Mouse (Mus musculus): ENCODE measurements around the gene Fbxw11. TPM values are rescaled to one million over a fixed set of nuclear protein-coding genes. Genes with fewer than 3 reads are reported as not detected.

The Fbxw11 gene
- polyA plus RNA-seq, 1 experiment from 2014 or later = 119 TPM

DNA sequence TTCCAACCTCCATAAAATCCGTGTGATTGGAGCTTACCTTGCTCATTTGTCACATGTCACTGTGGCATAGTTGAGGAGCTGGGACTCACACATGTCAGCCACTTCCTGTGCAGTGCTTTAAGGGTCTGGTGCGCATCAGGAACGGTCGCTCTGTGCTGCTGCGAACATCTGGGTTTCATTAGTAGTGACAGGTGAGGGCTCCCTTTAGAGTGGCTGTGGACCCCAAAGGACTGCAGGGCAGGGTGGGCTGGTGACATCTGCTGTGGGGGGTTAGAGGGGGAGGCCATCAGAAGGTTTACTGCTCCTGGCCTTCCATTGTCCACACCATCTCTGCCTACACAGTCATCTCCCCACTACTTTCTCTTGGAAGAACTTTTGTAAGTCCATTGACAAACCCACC is 101.4 kb downstream of the Fbxw11 start:
- H3K36me3 ChIP-seq (ENCODE audit: control insufficient read depth, insufficient read depth, low read length) = peaks cover 33% of the 10 kb centered on the region
- 87% methylated on average over 5 of the region's 5 CpGs for WGBS

DNA sequence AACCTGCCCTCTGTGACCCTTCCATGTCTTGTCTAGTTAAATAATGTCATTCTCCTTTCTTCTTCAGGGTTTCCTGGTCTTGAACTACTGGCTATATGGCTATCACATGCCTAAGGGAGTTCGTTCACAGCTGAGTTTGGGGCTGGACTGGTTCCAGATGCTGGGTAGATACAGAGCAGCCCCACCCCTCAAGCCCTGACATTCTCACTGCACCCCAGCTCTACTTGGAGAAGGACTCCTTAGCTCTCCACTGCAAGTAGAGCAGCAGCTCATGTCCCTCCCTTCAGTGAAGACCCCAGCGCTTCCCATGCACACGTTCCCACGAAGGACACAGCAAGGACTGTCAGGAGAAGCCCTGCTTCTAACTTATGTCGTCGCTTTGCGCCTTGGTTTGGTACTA is 101.9 kb downstream of the Fbxw11 start:
- peaks cover 33% of the 10 kb centered on the region for H3K36me3 ChIP-seq (ENCODE audit: control insufficient read depth, insufficient read depth, low read length)
- H3K9ac ChIP-seq (ENCODE audit: low read depth, low read length) = no peak overlapping the region
- ATAC-seq = no peak
- no peaks in the 10 kb centered on the region for H3K27me3 ChIP-seq (ENCODE audit: control insufficient read depth, insufficient read depth, low read depth, low read length)
- no peaks in the 10 kb centered on the region for H3K4me1 ChIP-seq (ENCODE audit: control insufficient read depth, insufficient read depth, low read length)
- no peak overlapping the region for H3K27ac ChIP-seq (ENCODE audit: low read length)
- H3K4me3 ChIP-seq (ENCODE audit: low read depth, low read length) = no peak overlapping the region
- H3K4me2 ChIP-seq (ENCODE audit: low read length) = no peak overlapping the region
- 93% methylated on average over 7 of the region's 7 CpGs for WGBS
- no peaks in the 10 kb centered on the region for H3K9me3 ChIP-seq (replicated peaks; ENCODE audit: control insufficient read depth, low read length, poor library complexity, severe bottlenecking)

More for the DNA sequence above, 101.4 kb downstream of the Fbxw11 start:
- no peak overlapping the region for H3K27ac ChIP-seq (ENCODE audit: low read length)
- H3K27me3 ChIP-seq (ENCODE audit: control insufficient read depth, insufficient read depth, low read depth, low read length) = no peaks in the 10 kb centered on the region
- no peak overlapping the region for H3K4me3 ChIP-seq (ENCODE audit: low read depth, low read length)
- no peak overlapping the region for H3K4me2 ChIP-seq (ENCODE audit: low read length)
- H3K9me3 ChIP-seq (replicated peaks; ENCODE audit: control insufficient read depth, low read length, poor library complexity, severe bottlenecking) = no peaks in the 10 kb centered on the region
- no peak overlapping the region for H3K9ac ChIP-seq (ENCODE audit: low read depth, low read length)
- H3K4me1 ChIP-seq (ENCODE audit: control insufficient read depth, insufficient read depth, low read length) = no peaks in the 10 kb centered on the region
- ATAC-seq = no peak

DNA sequence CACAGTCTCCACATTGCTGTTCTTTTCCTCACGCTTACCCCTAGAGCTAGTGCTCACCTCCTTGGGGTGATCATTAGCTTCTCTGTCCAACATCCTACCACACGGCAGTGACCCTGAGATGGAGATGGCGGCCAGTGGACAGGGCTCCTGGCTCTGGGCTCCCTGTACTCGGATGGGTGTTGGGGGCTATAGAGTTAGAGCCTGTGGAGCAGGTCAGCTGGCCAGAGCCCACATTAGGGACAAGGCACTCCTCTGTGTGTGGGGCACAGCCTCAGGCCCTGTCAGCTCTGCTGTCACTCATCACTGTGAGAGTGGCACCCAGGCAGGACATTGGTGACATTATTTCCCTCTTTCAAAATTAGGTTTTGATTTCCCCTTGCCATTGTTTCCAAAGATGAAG is 102.9 kb downstream of the Fbxw11 start:
- Histone ChIP-seq H3K36me3 (ENCODE audit: control insufficient read depth, insufficient read depth, low read length) (peaks cover 29% of the 10 kb centered on the region), H3K27ac (ENCODE audit: low read length) (no peak overlapping the region), H3K4me3 (ENCODE audit: low read depth, low read length) (no peak overlapping the region), H3K9me3 (replicated peaks; ENCODE audit: control insufficient read depth, low read length, poor library complexity, severe bottlenecking) (no peaks in the 10 kb centered on the region), H3K4me1 (ENCODE audit: control insufficient read depth, insufficient read depth, low read length) (no peaks in the 10 kb centered on the region), H3K27me3 (ENCODE audit: control insufficient read depth, insufficient read depth, low read depth, low read length) (no peaks in the 10 kb centered on the region), H3K9ac (ENCODE audit: low read depth, low read length) (no peak overlapping the region), H3K4me2 (ENCODE audit: low read length) (no peak overlapping the region)
- no peak for ATAC-seq
- 90% methylated on average over 4 of the region's 4 CpGs for WGBS

DNA sequence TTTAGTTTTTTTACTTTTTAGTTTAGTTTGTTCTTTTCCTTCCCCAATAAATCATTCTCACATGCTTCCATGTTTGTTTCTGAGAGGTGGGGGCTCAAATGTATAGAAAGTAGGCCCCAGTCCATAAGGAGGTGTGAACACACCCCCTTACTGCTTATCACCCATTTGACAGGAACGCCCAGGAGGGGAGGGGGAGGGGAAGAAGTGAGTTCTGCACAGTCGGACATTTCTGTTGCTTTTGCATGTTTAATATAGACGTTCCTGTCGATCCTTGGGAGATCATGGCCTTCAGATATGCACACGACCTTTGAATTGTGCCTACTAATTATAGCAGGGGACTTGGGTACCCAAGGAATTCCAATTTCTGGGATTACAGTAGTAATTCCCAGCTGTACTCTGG is 103.5 kb downstream of the Fbxw11 start:
- Histone ChIP-seq H3K4me1 (ENCODE audit: control insufficient read depth, insufficient read depth, low read length) (no peaks in the 10 kb centered on the region), H3K9ac (ENCODE audit: low read depth, low read length) (no peak overlapping the region), H3K4me2 (ENCODE audit: low read length) (no peak overlapping the region), H3K27me3 (ENCODE audit: control insufficient read depth, insufficient read depth, low read depth, low read length) (no peaks in the 10 kb centered on the region), H3K9me3 (replicated peaks; ENCODE audit: control insufficient read depth, low read length, poor library complexity, severe bottlenecking) (no peaks in the 10 kb centered on the region), H3K36me3 (ENCODE audit: control insufficient read depth, insufficient read depth, low read length) (peaks cover 27% of the 10 kb centered on the region), H3K4me3 (ENCODE audit: low read depth, low read length) (no peak overlapping the region), H3K27ac (ENCODE audit: low read length) (no peak overlapping the region)
- no peak for ATAC-seq
- WGBS = 75% methylated on average over 5 of the region's 5 CpGs

DNA sequence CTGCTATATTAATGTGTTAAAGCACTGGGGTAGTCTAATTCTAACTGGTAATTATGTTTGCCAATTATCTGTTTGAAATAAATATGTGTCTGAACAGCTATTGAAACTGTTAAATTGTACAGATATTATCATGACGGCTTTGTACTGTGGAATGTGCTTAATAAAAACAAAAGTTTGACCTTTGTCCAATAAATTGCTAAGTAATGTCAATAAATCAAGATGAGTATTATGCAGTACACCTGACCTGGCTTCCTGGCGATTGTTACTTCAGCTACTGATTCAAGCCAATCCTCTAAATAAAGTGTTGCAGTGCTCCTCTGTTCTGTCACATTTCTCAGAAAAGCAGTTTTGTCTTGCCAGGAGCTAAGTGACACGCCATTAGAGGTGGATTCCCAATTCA is 104.0 kb downstream of the Fbxw11 start:
- 85% methylated on average over 3 of the region's 3 CpGs for WGBS
- no peaks in the 10 kb centered on the region for H3K9me3 ChIP-seq (replicated peaks; ENCODE audit: control insufficient read depth, low read length, poor library complexity, severe bottlenecking)
- no peaks in the 10 kb centered on the region for H3K4me1 ChIP-seq (ENCODE audit: control insufficient read depth, insufficient read depth, low read length)
- H3K27me3 ChIP-seq (ENCODE audit: control insufficient read depth, insufficient read depth, low read depth, low read length) = no peaks in the 10 kb centered on the region
- ATAC-seq = no peak
- no peak overlapping the region for H3K4me3 ChIP-seq (ENCODE audit: low read depth, low read length)
- H3K27ac ChIP-seq (ENCODE audit: low read length) = no peak overlapping the region
- no peak overlapping the region for H3K9ac ChIP-seq (ENCODE audit: low read depth, low read length)
- no peak overlapping the region for H3K4me2 ChIP-seq (ENCODE audit: low read length)
- peaks cover 23% of the 10 kb centered on the region for H3K36me3 ChIP-seq (ENCODE audit: control insufficient read depth, insufficient read depth, low read length)

DNA sequence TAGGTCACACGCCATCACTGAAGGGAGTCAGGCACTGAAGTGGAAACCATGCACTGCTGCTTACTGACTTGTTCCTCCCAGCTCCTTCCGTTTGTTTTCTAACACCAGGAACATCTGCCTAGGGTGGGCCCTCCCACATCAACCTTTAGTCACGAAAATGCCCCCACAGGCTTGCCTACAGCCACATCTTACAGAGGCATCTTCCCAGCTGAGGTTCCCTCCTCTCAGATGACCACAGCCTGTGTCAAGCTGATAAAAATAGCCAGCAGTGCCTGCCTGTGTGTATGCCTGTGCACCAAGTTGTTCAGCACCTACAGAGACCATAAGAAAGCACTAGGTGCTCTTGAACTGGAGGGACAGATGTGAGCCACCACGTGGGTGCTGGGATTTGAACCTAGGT is 106.3 kb downstream of the Fbxw11 start:
- Histone ChIP-seq H3K9me3 (replicated peaks; ENCODE audit: control insufficient read depth, low read length, poor library complexity, severe bottlenecking) (no peaks in the 10 kb centered on the region), H3K4me2 (ENCODE audit: low read length) (no peak overlapping the region), H3K27ac (ENCODE audit: low read length) (no peak overlapping the region), H3K27me3 (ENCODE audit: control insufficient read depth, insufficient read depth, low read depth, low read length) (no peaks in the 10 kb centered on the region), H3K9ac (ENCODE audit: low read depth, low read length) (no peak overlapping the region), H3K4me1 (ENCODE audit: control insufficient read depth, insufficient read depth, low read length) (no peaks in the 10 kb centered on the region), H3K36me3 (ENCODE audit: control insufficient read depth, insufficient read depth, low read length) (peaks cover 17% of the 10 kb centered on the region), H3K4me3 (ENCODE audit: low read depth, low read length) (no peak overlapping the region)
- 76% methylated on average over 4 of the region's 4 CpGs for WGBS
- ATAC-seq = no peak

DNA sequence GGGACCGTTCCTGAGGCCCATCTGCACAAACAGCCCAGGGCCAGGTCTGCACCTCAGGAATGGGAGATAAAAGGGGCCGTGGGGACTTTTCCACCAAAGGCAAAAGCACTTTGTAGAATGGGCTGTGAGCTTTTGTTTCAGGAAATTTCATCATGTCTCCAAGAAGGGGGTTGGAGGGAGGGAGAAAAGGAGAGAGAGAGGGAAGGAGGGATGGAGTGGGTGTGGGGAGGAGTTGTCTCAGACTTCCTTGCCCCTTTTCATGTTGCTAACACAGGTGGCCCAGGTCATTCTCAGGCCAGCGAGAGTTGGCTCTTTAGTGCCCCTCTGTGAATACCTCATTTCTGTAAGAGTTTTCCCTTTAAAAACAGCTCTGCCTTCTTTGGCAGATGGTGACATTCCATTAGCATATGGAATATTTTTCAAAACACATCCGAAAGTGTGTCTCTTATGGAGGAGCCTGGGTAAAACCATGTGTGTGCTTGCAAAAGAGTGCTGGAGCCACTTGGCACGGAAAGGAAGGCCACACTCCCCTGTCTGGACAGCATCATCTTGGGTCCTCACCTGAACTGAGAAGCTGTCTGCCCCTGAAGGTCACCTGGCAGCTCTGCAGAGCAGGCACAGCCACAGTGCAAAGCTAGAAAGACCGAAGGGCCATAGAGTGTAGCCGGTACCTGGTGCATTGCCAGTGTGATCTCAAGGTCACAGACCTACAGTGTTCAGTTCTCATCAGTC is 109.5 kb downstream of the Fbxw11 start:
- H3K27ac ChIP-seq (ENCODE audit: low read length) = no peak overlapping the region

DNA sequence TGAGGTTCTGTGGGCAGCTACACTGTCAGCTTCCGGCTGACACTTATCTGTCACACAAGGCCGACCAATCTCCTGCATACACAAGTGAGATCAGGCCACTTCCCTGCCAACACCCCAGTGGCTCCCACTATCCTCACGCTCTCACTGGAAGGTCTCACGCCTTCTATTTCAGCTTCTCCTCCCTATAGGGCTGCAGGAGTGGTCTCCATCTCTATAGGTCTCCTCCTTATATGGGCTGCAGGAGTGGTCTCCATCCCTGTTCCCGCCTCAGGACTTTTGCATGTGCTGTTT is 110.0 kb downstream of the Fbxw11 start:
- Histone ChIP-seq H3K4me3 (ENCODE audit: low read depth, low read length) (no peak overlapping the region), H3K9me3 (replicated peaks; ENCODE audit: control insufficient read depth, low read length, poor library complexity, severe bottlenecking) (no peaks in the 10 kb centered on the region), H3K4me1 (ENCODE audit: control insufficient read depth, insufficient read depth, low read length) (no peaks in the 10 kb centered on the region), H3K27ac (ENCODE audit: low read length) (no peak overlapping the region), H3K27me3 (ENCODE audit: control insufficient read depth, insufficient read depth, low read depth, low read length) (no peaks in the 10 kb centered on the region), H3K4me2 (ENCODE audit: low read length) (no peak overlapping the region), H3K9ac (ENCODE audit: low read depth, low read length) (no peak overlapping the region), H3K36me3 (ENCODE audit: control insufficient read depth, insufficient read depth, low read length) (0 out of 2 replicates have a peak, but pooled peaks cover 2% of the 10 kb centered on the region)
- 83% methylated on average over 5 of the region's 5 CpGs for WGBS
- ATAC-seq = no peak

More for the DNA sequence above, 109.5 kb downstream of the Fbxw11 start:
- Histone ChIP-seq H3K4me2 (ENCODE audit: low read length) (no peak overlapping the region), H3K27me3 (ENCODE audit: control insufficient read depth, insufficient read depth, low read depth, low read length) (no peaks in the 10 kb centered on the region), H3K4me3 (ENCODE audit: low read depth, low read length) (no peak overlapping the region), H3K9ac (ENCODE audit: low read depth, low read length) (no peak overlapping the region), H3K4me1 (ENCODE audit: control insufficient read depth, insufficient read depth, low read length) (no peaks in the 10 kb centered on the region), H3K36me3 (ENCODE audit: control insufficient read depth, insufficient read depth, low read length) (0 out of 2 replicates have a peak, but pooled peaks cover 2% of the 10 kb centered on the region), H3K9me3 (replicated peaks; ENCODE audit: control insufficient read depth, low read length, poor library complexity, severe bottlenecking) (no peaks in the 10 kb centered on the region)
- no peak for ATAC-seq
- WGBS = 80% methylated on average over 7 of the region's 7 CpGs

DNA sequence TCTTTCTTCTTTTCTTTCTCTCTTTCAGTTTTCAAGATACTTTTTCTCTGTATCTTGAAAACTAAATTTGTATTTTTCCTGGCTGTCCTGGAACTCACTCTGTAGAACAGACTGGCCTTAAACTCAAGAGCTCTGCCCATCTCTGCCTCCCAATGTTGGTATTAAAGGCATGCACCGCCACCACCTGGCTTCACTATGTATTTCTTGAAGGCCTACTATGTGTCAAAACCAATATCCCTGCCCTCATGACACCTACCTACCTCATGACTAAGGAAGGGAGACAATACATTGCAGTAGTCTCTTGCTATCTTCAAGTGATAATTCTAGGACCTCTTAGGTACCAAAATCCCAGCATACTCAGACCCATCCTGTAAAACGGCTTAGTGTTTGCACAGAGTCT is 110.8 kb downstream of the Fbxw11 start:
- Histone ChIP-seq H3K9ac (ENCODE audit: low read depth, low read length) (no peak overlapping the region), H3K4me2 (ENCODE audit: low read length) (no peak overlapping the region), H3K4me1 (ENCODE audit: control insufficient read depth, insufficient read depth, low read length) (no peaks in the 10 kb centered on the region), H3K27me3 (ENCODE audit: control insufficient read depth, insufficient read depth, low read depth, low read length) (no peaks in the 10 kb centered on the region), H3K9me3 (replicated peaks; ENCODE audit: control insufficient read depth, low read length, poor library complexity, severe bottlenecking) (no peaks in the 10 kb centered on the region), H3K36me3 (ENCODE audit: control insufficient read depth, insufficient read depth, low read length) (no peaks in the 10 kb centered on the region), H3K27ac (ENCODE audit: low read length) (no peak overlapping the region), H3K4me3 (ENCODE audit: low read depth, low read length) (no peak overlapping the region)
- 84% methylated on average over 2 of the region's 2 CpGs for WGBS
- ATAC-seq = no peak
